Mouse (Mus musculus): ENCODE results near the gene Stoml1.

DNA sequence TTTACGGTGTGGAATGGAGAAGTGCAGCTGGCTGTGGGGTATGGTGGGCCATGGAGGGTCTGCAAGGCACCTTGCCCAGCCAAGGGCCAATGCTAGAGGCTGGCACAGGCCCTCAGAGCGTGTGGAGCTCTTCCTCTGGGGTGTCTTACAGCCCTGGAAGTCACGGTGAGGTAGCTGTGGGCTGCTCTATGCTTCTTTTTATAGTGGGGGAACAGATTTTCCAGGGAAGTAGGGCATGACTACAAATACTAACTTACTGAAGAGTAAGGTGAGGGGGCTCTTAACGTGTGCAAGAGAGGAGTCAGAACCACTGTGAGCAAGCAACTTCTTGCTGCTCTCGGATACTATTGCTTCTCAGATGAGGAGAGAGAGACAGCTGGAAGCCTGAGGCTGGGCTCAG is 9.5 kb downstream of the Stoml1 start:
- TF ChIP-seq CTCF (IDR thresholded peaks at IDR 0.05; ENCODE audit: extremely low read depth, insufficient read length, insufficient replicate concordance, low read depth, low read length) (no peak), POLR2A (IDR thresholded peaks at IDR 0.05; ENCODE audit: low read depth, low read length) (no peak)
